Mouse (Mus musculus) urinary bladder, postnatal 25 days (tissue): ENCODE measurements around the gene Lypd6b.

Source experiments
- DNase-seq: peaks from one replicate; pipeline ENCODE4 v3.0.0; 2022; ENCODE audit warnings: low spot score

Lypd6b gene

DNA sequence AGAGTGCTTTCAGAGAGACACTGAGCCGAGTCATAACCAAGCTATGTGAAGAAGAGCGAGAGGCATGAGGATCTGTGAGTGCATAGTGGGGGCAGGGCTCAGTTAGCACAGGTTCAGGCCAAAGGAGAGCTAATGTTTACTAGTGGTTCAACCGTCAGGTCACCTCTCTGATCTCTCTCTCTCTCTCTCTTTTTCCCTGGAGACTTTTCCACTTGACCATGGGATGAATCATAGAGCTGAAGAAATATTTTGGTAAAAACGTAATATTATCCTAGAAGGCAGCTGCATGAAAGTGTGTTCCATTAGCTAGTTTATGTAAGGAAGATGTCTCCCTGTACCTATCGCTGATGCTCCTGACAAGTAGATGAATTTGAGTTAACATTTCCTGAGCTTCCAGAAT is 30.6 kb downstream of the Lypd6b start:
- no peak for DNase-seq

DNA sequence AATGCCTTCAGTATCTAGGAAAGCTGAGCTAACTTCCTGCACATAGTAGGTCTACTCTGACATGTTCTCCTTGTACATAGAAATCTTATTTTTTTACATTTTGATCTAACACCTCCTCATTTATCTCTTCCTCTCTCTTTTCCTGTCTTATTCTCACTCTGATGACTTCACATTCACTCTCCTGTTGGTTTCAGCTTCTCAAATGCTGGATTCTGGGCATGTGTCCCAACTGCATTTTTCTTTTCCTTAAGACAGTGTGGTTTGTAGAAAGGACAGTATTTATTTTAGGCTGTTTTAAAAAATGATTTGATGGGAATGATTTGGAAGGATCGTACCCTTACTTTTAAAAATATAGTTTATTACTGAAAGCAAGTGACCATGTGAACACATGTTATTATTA is 34.8 kb downstream of the Lypd6b start:
- no peak for DNase-seq

- no peak for DNase-seq
These were observed 38.1 kb downstream of the Lypd6b start for GRCm38 (mm10) chr2:49825588-49825987.

- no peak for DNase-seq
These were observed 40.3 kb downstream of the Lypd6b start for GRCm38 (mm10) chr2:49827756-49828155.

DNA sequence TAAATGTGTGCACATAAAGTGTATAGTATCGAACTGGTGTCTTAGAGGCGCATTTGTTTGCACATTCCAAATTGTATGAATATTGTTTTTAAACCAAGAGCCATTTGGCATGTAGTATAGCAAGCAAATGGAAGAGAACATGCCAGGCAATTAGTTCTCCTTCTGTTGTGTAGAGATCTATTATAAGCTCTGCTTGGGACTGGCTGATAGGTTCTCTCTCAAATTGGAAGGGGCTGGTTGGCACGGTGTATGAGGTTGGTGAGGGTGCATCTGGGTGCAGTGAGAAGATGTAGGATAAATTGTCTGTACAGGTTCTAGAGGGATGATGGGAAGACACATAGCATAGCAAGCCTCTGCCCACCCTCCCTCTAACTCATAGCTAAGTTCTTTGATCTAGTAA is 42.9 kb downstream of the Lypd6b start:
- DNase-seq, result no peak

DNA sequence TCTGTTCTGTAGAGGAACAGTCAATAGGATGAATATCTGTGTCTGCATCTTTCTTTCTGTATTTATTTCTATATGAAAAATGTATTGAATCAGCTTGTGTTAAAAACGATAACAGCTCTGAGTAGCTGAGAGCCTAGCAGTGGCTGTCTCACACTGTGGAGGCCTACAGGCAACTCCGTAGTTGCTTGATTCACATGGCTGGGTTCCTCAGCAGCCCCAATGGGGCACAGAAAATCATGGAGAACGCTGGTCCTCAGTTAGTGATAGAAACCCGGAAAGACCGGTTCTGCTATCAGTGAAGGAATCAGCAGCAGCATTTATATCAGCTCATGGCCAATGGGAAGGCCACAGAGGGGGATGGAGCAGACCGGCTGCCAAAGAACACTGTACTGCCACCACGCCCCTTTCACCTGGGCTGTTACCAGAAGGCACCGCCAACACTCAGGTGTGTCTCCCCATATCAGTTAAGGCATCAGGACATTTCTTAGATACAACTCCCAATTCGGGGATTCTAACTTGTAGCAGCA is 44.9 kb downstream of the Lypd6b start:
- DNase-seq, result peak; percentile 24

GRCm38 (mm10) chr2:49837454-49838059 is 50.1 kb downstream of the Lypd6b start:
- no peak for DNase-seq

DNA sequence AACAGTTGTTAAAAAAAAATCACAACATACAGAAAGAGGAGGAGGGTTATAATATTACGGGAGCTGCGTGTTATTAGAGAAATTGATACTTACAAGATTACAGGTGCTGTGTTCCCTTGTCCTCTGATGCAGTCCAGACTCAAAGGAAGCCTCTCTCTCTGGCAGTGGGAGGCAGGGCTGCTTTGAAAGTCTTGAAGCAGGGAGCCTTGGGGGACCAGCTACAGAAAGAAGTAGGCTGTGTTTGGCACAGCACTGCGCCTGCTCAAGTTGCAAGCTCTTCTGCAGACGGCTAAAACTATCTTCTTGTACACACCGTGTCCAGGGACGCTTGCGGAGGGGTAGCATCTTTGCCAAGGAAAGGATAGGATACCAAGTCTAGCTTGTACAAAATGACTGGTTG is 51.1 kb downstream of the Lypd6b start:
- no peak for DNase-seq

GRCm38 (mm10) chr2:49840573-49840972 is 53.1 kb downstream of the Lypd6b start:
- DNase-seq, result no peak

DNA sequence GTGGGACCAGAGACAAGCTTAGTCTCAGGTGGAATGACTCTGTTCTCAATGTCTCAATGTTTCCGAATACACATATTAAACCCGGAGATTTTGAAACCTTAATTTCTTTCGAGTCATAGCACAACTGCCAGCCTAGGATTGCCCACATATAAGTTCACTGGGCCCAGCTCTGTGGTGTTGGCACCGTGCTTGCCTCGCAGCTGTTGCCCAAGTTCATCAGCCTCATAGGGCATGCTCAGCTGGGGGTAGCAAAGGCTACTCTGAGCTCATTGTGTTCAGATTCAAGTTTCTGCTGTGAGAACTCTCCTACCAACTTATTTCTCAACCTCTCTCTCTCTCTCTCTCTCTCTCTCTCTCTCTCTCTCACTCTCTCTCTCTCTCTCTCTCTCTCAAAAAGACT is 53.6 kb downstream of the Lypd6b start:
- DNase-seq, result no peak

DNA sequence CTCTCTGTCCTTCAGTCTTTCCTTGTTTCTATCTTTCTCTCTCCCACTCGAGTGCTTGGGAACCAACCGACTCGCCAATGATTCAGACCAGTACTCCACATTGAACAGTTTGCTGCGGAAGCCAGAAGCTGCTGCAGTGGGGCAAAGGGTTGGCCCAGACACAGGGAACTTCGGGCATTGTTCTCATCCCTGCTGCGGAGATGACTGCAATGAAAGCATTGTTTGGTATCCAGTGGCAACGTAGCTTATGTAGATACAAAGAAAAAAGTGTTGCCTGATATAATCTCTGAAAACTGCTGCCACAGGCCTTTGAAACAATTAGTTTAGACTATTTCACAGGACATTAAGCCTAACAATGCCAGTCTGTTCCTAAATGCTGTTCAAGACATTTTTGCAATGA is 57.6 kb downstream of the Lypd6b start:
- no peak for DNase-seq

GRCm38 (mm10) chr2:49846097-49846496 is 58.6 kb downstream of the Lypd6b start:
- DNase-seq, result no peak

DNA sequence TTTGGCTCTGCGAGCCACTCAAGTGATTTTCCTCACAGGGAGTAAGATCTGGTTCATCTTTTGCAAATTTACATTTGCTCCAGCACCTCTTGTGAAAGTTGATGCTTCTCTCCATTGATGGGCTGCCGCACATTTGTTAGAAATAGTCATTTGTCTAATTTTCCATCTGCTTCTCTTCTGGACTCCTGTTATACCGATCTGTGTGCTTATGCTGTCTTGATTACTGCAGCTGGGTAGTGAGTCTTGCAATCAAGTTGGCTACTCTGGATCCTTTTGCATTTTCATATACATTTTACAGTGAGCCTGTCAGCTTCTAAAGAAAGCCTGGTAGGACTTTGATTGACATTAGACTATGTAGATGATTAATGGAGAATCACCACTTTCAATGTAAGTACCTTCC is 59.4 kb downstream of the Lypd6b start:
- DNase-seq, result no peak

- DNase-seq, result no peak
These were observed 60.3 kb downstream of the Lypd6b start for GRCm38 (mm10) chr2:49847831-49848230.

DNA sequence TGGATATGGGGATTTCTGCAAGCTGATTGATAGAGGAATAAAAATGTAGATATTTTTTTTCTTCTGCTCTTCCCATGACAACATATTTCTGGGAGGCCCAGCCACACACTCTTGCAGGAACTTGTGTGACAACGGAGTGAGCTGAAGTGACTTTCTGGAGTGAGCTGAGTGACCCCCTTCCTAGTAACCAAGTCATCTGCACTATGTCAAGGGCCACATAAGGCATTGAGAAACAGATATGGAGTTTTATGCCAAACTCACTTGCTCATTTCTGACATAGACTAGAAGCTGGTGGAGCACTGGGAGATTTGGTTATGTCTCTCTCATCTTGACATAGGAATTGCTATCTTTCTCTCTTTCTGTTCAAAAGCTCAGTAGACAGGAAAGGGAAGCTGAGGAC is 62.3 kb downstream of the Lypd6b start:
- DNase-seq, result no peak

GRCm38 (mm10) chr2:49851977-49852376 is 64.5 kb downstream of the Lypd6b start:
- no peak for DNase-seq

- no peak for DNase-seq
These were observed 68.7 kb downstream of the Lypd6b start for GRCm38 (mm10) chr2:49856161-49856564.

DNA sequence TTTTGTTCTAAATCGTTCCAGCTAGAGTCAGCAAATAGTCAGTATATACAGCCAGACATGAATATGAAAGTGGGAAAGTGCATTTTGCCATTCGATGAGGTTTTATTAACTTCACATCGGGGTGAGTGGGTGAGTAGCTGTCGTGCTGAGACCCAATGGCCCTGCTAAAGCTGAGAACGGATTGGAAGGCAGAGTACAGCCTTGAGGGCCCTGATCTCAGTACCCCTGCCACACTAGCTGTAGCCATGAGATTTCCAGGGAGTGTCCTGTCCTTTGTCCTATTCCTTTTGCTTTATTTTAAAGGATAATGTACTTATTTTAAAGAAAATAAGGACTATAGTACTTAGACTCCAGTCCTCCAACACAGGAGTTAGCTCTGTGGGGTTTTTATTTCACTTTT is 69.1 kb downstream of the Lypd6b start:
- DNase-seq, result no peak

- DNase-seq, result no peak
These were observed 72.9 kb downstream of the Lypd6b start for GRCm38 (mm10) chr2:49860219-49860962.

GRCm38 (mm10) chr2:49860969-49861592 is 73.6 kb downstream of the Lypd6b start:
- no peak for DNase-seq

DNA sequence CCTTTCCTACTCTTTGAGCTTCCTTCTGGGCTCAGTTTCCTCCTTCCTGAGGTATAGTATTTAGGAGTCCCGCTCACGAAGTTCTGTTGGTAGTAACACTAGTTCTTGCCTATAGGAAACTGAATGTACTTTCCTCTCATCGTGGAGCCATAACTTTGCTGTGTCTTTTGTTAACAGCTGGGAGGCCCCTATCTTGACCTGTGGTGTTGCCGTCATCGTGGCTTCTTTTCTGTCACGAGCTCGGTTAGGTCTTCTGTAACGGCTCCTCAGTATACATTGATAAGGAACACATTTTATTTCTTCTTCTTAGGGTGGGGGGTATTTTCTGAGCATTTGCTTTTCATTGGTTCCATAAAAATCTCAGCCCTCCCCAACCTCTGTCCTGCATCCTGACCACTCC is 74.2 kb downstream of the Lypd6b start:
- no peak for DNase-seq

DNA sequence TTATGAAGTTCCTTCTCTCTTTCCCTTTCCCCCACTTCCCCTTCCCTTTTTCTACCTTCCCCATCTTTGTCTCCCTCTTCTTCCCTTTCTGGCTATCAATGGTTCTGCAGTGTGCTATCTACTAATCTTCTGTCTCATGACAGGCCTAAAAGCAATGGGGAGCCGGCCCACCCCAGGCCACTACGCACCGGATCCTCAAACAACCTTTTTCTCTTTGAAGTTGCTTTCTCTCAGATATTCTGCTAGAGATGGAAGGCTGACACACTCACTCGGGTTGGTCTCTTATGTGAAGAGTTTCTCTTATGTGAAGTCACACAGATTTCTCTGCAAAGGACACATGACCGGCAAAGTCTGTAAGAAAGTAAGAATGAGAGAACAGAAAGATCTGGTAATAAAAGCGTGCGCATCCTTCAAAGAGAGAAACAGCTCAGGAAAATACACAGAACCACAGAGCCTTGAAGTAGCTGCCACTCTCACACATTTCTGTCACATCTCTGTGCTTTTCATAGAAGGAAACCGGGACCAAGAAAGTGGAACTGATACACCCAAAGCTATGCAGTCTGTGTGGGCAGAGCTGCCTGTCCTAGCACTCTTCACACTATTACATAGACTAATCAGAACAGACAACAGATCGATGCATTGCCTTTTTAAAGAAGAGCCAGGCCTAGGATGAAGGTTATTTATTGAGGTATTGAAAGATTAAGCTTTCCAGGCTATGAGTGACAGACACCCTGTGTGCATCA is 80.8 kb downstream of the Lypd6b start:
- DNase-seq, result no peak

DNA sequence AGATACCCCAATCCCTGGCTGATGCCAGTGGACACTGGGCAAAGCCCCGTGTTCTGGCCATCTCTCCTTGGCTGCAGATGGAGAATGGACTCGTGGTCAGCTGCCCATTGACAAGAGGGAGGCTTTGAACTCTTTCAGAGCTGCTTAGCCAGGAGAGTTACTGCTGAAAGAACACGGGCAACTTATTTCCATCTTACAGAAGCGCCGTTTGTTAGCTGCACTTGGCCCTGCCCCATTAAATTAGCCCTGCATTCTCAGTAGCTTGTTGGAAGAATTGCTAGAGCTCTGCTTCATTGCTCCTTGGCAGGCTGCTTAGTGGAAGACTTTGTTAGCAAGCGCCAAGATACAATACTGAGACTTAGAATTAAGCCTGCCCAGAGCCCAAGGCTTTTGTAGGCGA is 81.6 kb downstream of the Lypd6b start:
- DNase-seq, result no peak
